In the genomic region with DNA sequence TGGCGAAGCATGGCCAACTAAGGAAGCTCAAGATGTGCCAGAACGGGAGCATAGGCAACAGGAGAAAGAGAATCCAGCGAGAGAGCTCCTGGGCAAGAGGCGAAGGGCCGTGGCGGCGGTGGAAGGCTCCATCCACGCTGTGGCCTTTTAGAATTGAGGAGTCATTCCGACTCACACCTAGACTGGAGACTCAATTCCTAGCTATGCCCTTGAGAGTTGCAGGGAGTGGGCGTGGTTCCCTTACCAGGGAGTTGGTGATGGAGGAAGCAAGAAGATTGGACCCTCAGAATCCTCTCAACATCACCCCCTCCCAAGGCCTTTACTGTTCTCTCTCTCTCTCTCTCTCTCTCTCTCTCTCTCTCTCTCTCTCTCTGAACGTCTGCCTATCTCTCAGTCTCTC, we compare ENCODE assay signal across 8 mouse cellular contexts. TPM values are rescaled to one million over a fixed set of nuclear protein-coding genes. Genes with fewer than 3 reads are reported as not detected.
DNase-seq lines count a peak whose midpoint lies in the region; ATAC-seq and TF ChIP-seq lines count a peak whose summit lies in the region.

No protein-coding gene starts in this region.

- H3K27me3 ChIP-seq in neural tube, embryonic 12.5 days (replicated peaks): no peaks in the 10 kb centered on the region

- H3K4me1 ChIP-seq in neural tube, embryonic 12.5 days: peaks cover 11% of the 10 kb centered on the region

- ATAC-seq in neural tube, embryonic 12.5 days (ENCODE audit: low FRiP score, low read depth): no peak

- H3K36me3 ChIP-seq in neural tube, embryonic 12.5 days: peaks cover 26% of the 10 kb centered on the region

- H3K4me2 ChIP-seq in neural tube, embryonic 12.5 days (replicated peaks): peak overlapping the region; percentile 91

- DNase-seq in gastrocnemius, adult 2 months: no peak
- no peak for DNase-seq in gastrocnemius, postnatal 25 days
- DNase-seq in 416B (ENCODE audit: low read depth): peak; percentile 37
- DNase-seq in cerebellum, postnatal 10 days: peak; percentile 40 to 45
- DNase-seq in induced T-regulatory cell, adult 2 months (ENCODE audit: low read depth): peak; percentile 48
- DNase-seq in layer of hippocampus, postnatal 36 days: no peak
- DNase-seq in frontal cortex, postnatal 25 days (ENCODE audit: low spot score in 2 of 2): no peak

- intact Hi-C loops in gastrocnemius, adult 2 months (cut with DNase I): loop anchor here (5.0 kb wide), 1 partner anchor 251 kb away; the partner anchor contains the start of genes Usb1 and Zfp319

- no peaks in the 10 kb centered on the region for H3K9me3 ChIP-seq in neural tube, embryonic 12.5 days

- TF ChIP-seq CTCF in gastrocnemius, adult 2 months (IDR thresholded peaks at IDR 0.05): no peak

- peak overlapping the region; percentile 90 for H3K4me3 ChIP-seq in gastrocnemius, adult 2 months
- peak overlapping the region; percentile 73 for H3K4me3 ChIP-seq in neural tube, embryonic 12.5 days

- peak overlapping the region; percentile 80 for H3K9ac ChIP-seq in neural tube, embryonic 12.5 days

- peak overlapping the region; percentile 81 for H3K27ac ChIP-seq in gastrocnemius, adult 2 months
- no peak overlapping the region for H3K27ac ChIP-seq in neural tube, embryonic 12.5 days

- WGBS in neural tube, embryonic 12.5 days: 12% methylated on average over 11 of the region's 11 CpGs

RNA-seq across cellular contexts. Expression of gene Katnb1, which starts 0.7 kb away (rescaled TPM):
- total RNA-seq in gastrocnemius, adult 2 months (2021): 1 to 10 TPM; 6.4 to 7.6 TPM
- 1 to 10 TPM; 5.6 to 7.3 TPM for total RNA-seq in gastrocnemius, postnatal 25 days (2021)
- 32.0 and 38.7 TPM in 2 replicates for polyA plus RNA-seq in neural tube, embryonic 12.5 days (2016; fragmentation: Nextera tagmentation; extraction: Ambion mirVana)
- 10 to 100 TPM; 36.0 to 40.4 TPM for total RNA-seq in layer of hippocampus, postnatal 36 days (2021)

RNA-seq across cellular contexts. Expression of gene Drc7, which starts 26.7 kb away (rescaled TPM):
- not detected for total RNA-seq in gastrocnemius, adult 2 months (2021)
- not detected for total RNA-seq in gastrocnemius, postnatal 25 days (2021)
- polyA plus RNA-seq in neural tube, embryonic 12.5 days (2016; fragmentation: Nextera tagmentation; extraction: Ambion mirVana): 0.09 and 0.13 TPM in 2 replicates
- total RNA-seq in layer of hippocampus, postnatal 36 days (2021): 1 to 10 TPM; 1.1 to 2.7 TPM

Comparison
In these comparisons a context has a peak if more than half of its experiments do, and no peak if none do; other contexts are left out.
1. DNase-seq: peak in 416B (single experiment), cerebellum, postnatal 10 days (2 of 2) and induced T-regulatory cell, adult 2 months (single experiment); none in gastrocnemius, adult 2 months (single experiment), gastrocnemius, postnatal 25 days (single experiment), layer of hippocampus, postnatal 36 days (0 of 2) and frontal cortex, postnatal 25 days (0 of 2).
2. RNA of gene Katnb1, which starts 0.7 kb away (total RNA-seq): 36.0 to 40.4 TPM in layer of hippocampus, postnatal 36 days; 6.4 to 7.6 TPM in gastrocnemius, adult 2 months and 5.6 to 7.3 TPM in gastrocnemius, postnatal 25 days; every median in the first group is over 4 times any median in the second.